Mouse (Mus musculus): ENCODE measurements at regions not wholly inside any gene's neighbourhood (a gene's known extent, or its start where the extent isn't known, plus 50 kb on each side); places are given as distances from the start of the nearest gene placed in this dataset.

DNA sequence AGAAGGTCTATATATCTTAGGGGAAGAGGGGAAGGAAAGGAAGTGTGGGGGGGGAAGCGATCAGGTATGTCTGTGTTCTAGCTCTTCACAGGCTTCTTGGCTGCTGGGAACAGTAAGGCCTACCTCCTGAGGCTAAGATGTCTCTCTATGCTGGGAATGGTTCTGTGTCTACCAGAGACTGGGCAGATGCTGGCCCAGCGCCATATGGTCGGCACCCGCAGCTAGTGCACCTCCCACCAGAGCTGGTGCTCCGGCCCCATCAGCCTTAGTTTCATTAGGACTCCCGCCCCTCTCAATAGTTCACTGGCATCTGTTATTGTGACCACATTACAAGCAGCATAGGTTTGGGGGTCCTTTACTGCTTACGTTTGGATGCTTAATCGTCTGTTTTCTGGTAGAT is 171.6 kb downstream of the Maf start:
- Histone ChIP-seq H3K4me3 (ENCODE audit: control insufficient read depth, low read depth, low read length) (no peak overlapping the region), H3K4me1 (ENCODE audit: control insufficient read depth, insufficient read depth, low read length) (no peaks in the 10 kb centered on the region), H3K27ac (ENCODE audit: control insufficient read depth, insufficient read depth, low read depth, low read length) (no peak overlapping the region), H3K27me3 (ENCODE audit: control insufficient read depth, insufficient read depth, low read length) (no peaks in the 10 kb centered on the region), H3K36me3 (ENCODE audit: control insufficient read depth, insufficient read depth, low read length) (no peaks in the 10 kb centered on the region)
- no peak for TF ChIP-seq CTCF (IDR thresholded peaks at IDR 0.05; ENCODE audit: control insufficient read depth, insufficient read depth, insufficient replicate concordance, low read depth, low read length)

DNA sequence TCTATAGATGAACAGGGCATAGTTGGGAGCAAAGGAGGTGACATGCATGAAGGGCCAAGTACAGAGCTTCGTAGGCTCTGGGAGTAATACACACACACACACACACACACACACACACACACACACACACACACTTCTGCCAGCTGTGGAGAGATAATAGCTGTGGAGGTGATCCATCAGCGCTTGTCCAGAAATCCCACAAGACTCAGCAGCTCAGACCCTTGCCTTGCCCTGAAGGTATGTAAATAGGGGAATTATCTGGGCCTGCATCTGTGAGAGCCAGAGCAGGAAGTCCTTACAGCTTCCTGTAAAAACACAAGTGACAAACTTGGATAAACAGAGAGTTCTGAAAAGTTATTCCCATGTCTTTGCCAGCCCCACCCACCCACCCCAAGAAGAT is 173.6 kb downstream of the Maf start:
- Histone ChIP-seq H3K4me1 (ENCODE audit: control insufficient read depth, insufficient read depth, low read length) (no peaks in the 10 kb centered on the region), H3K27me3 (ENCODE audit: control insufficient read depth, insufficient read depth, low read length) (no peaks in the 10 kb centered on the region), H3K27ac (ENCODE audit: control insufficient read depth, insufficient read depth, low read depth, low read length) (no peak overlapping the region), H3K36me3 (ENCODE audit: control insufficient read depth, insufficient read depth, low read length) (no peaks in the 10 kb centered on the region), H3K4me3 (ENCODE audit: control insufficient read depth, low read depth, low read length) (no peak overlapping the region)
- TF ChIP-seq POLR2A (IDR thresholded peaks at IDR 0.05; ENCODE audit: control insufficient read depth, low read depth, low read length) (no peak), CTCF (IDR thresholded peaks at IDR 0.05; ENCODE audit: control insufficient read depth, insufficient read depth, insufficient replicate concordance, low read depth, low read length) (no peak)

DNA sequence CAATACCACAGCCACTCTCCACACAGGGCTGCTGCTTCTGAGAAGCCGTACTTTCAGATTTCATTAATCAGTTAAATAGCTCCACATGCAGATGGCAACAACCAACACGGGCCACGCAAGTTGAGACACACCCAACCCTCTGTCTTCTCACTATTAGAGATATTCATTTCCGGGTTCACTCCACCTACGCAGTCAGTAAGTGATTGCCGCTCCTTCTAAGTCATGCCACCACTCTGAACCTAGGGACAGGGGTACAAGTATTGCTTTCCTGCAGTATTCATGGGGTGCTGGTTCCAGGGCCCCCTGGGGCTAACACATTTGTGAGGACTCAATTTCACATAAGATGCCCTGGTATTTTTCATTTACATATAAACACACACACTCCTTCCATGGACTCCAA is 176.3 kb downstream of the Maf start:
- Histone ChIP-seq H3K4me3 (ENCODE audit: control insufficient read depth, low read depth, low read length) (no peak overlapping the region), H3K27me3 (ENCODE audit: control insufficient read depth, insufficient read depth, low read length) (no peaks in the 10 kb centered on the region), H3K36me3 (ENCODE audit: control insufficient read depth, insufficient read depth, low read length) (no peaks in the 10 kb centered on the region), H3K27ac (ENCODE audit: control insufficient read depth, insufficient read depth, low read depth, low read length) (no peak overlapping the region), H3K4me1 (ENCODE audit: control insufficient read depth, insufficient read depth, low read length) (no peaks in the 10 kb centered on the region)
- TF ChIP-seq POLR2A (IDR thresholded peaks at IDR 0.05; ENCODE audit: control insufficient read depth, low read depth, low read length) (no peak), CTCF (IDR thresholded peaks at IDR 0.05; ENCODE audit: control insufficient read depth, insufficient read depth, insufficient replicate concordance, low read depth, low read length) (no peak)

DNA sequence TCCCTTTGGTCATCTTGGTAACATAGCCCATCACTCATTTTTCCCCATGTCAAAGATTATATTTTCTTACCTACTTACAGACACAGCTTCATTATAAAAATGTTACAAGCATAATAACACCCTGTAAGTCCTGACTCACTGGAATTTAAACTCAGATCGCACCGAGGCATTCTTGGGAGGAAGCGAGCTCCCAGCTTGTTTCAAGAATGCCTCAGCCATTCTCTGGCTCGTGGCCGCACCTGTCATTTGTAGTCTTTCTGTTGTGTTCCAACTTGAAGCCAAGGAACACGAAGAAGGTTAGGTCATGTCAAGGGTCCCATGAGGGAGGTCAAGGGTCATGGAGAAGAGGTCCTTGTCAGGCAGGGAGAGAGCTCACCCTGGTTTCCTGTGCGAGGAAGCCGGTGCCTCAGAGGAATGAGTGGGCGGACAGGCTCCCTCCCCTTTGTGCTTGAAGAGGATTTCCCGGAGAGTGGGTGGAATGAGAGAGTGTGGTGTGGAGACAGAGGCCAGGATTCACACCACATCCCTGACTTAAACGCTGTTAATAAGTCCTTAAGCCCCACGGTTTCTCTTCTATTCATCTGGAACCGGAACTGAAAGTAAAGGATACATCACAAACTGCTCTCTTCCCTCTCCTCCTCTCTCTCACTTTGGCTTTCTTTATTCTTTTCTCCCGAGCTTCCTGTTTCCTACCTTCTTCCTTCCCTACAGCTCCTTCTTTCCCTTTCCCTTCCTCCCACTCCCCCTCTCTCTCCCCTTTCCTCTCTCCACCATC is 177.8 kb downstream of the Maf start:
- Histone ChIP-seq H3K4me3 (ENCODE audit: control insufficient read depth, low read depth, low read length) (no peak overlapping the region), H3K36me3 (ENCODE audit: control insufficient read depth, insufficient read depth, low read length) (no peaks in the 10 kb centered on the region), H3K4me1 (ENCODE audit: control insufficient read depth, insufficient read depth, low read length) (no peaks in the 10 kb centered on the region), H3K27me3 (ENCODE audit: control insufficient read depth, insufficient read depth, low read length) (no peaks in the 10 kb centered on the region), H3K27ac (ENCODE audit: control insufficient read depth, insufficient read depth, low read depth, low read length) (no peak overlapping the region)
- no peak for TF ChIP-seq CTCF (IDR thresholded peaks at IDR 0.05; ENCODE audit: control insufficient read depth, insufficient read depth, insufficient replicate concordance, low read depth, low read length)
- TF ChIP-seq POLR2A (IDR thresholded peaks at IDR 0.05; ENCODE audit: control insufficient read depth, low read depth, low read length): no peak

DNA sequence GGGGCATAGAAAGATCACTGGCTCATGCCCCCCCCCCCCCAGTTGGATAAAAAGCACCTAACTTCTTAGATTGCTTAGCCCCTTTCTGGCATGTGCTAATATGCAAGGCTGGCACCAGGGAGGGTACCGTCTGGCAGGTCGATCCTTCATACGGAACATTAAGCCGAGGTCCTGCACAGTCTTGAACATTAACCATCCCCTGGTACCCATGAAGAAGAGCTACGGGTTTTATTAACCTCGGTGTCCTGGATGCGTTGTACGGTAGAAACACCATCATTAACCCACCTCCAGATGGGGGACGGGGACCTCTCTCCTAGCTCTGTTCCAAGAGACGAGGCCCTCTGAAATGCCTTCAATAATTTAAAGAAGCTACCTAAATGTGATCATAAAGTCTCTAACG is 178.7 kb downstream of the Maf start:
- Histone ChIP-seq H3K4me1 (ENCODE audit: control insufficient read depth, insufficient read depth, low read length) (no peaks in the 10 kb centered on the region), H3K4me3 (ENCODE audit: control insufficient read depth, low read depth, low read length) (no peak overlapping the region), H3K27ac (ENCODE audit: control insufficient read depth, insufficient read depth, low read depth, low read length) (no peak overlapping the region), H3K27me3 (ENCODE audit: control insufficient read depth, insufficient read depth, low read length) (no peaks in the 10 kb centered on the region), H3K36me3 (ENCODE audit: control insufficient read depth, insufficient read depth, low read length) (no peaks in the 10 kb centered on the region)
- TF ChIP-seq POLR2A (IDR thresholded peaks at IDR 0.05; ENCODE audit: control insufficient read depth, low read depth, low read length) (no peak), CTCF (IDR thresholded peaks at IDR 0.05; ENCODE audit: control insufficient read depth, insufficient read depth, insufficient replicate concordance, low read depth, low read length) (no peak)

DNA sequence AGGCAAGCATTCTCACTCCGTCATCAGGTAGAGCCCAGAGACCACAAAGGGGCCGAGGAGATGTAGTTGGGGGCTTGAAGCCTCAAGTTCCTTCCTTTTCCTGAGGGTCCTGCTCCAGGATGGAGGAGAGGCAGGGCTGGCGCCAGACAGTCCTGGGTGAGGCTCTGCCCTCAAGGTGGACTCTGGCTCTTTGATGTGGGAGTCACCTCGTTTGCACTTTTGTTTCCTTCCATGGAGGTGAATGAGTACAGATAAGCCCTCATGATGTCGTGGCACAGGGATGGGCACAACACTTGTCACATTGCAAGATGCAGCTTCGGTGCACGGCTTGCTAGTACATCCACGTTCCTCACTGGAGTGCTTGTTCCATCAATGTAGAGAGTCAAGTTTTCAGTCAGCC is 182.4 kb downstream of the Maf start:
- H3K27ac ChIP-seq (ENCODE audit: control insufficient read depth, insufficient read depth, low read depth, low read length): no peak overlapping the region
- H3K4me3 ChIP-seq (ENCODE audit: control insufficient read depth, low read depth, low read length): no peak overlapping the region
- TF ChIP-seq CTCF (IDR thresholded peaks at IDR 0.05; ENCODE audit: control insufficient read depth, insufficient read depth, insufficient replicate concordance, low read depth, low read length) (no peak), POLR2A (IDR thresholded peaks at IDR 0.05; ENCODE audit: control insufficient read depth, low read depth, low read length) (no peak)
- no peaks in the 10 kb centered on the region for H3K27me3 ChIP-seq (ENCODE audit: control insufficient read depth, insufficient read depth, low read length)
- no peaks in the 10 kb centered on the region for H3K36me3 ChIP-seq (ENCODE audit: control insufficient read depth, insufficient read depth, low read length)
- no peaks in the 10 kb centered on the region for H3K4me1 ChIP-seq (ENCODE audit: control insufficient read depth, insufficient read depth, low read length)

DNA sequence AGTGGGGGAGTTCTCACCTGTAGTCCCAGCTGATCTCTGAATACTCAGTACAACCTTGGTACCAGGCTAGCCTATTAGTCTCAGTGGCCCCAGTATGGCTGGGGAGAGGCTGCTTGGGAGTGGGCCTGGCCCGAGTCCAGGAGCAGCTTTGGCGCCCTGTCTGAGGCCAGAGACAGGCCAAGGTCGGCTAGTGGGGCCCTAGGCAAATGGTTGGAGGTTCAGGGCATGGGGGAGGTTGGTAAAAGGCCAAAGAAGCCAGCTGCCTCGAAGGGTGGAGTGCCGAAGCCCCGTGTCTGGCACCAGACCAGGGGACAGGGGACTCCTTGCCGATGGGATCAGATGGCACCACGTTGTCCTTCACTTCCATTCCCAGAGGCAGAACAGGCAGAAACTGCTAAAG is 182.9 kb downstream of the Maf start:
- Histone ChIP-seq H3K4me3 (ENCODE audit: control insufficient read depth, low read depth, low read length) (no peak overlapping the region), H3K27ac (ENCODE audit: control insufficient read depth, insufficient read depth, low read depth, low read length) (no peak overlapping the region), H3K36me3 (ENCODE audit: control insufficient read depth, insufficient read depth, low read length) (no peaks in the 10 kb centered on the region), H3K4me1 (ENCODE audit: control insufficient read depth, insufficient read depth, low read length) (no peaks in the 10 kb centered on the region), H3K27me3 (ENCODE audit: control insufficient read depth, insufficient read depth, low read length) (no peaks in the 10 kb centered on the region)
- TF ChIP-seq CTCF (IDR thresholded peaks at IDR 0.05; ENCODE audit: control insufficient read depth, insufficient read depth, insufficient replicate concordance, low read depth, low read length) (no peak), POLR2A (IDR thresholded peaks at IDR 0.05; ENCODE audit: control insufficient read depth, low read depth, low read length) (no peak)

All from testis, adult 2 months (tissue).